Mouse (Mus musculus) liver, adult 2 months (tissue): ENCODE data around the gene Mex3d. TPM values are rescaled to one million over a fixed set of nuclear protein-coding genes. Genes with fewer than 3 reads are reported as not detected.

Experiments used
- DNase-seq: peaks from one replicate; pipeline ENCODE4 v3.0.0-alpha.2; 2011; ENCODE audit warnings: low read depth, low spot score; ENCODE audit errors: extremely low read depth
- H3K27ac ChIP-seq: fragments of 200-500 bp; replicated peaks from 2 replicates; pipeline ENCODE4 v1.5.1; 2012; ENCODE audit warnings: low read depth, mild to moderate bottlenecking, control low read depth, inconsistent platforms, low read length; ENCODE audit not compliant: insufficient read depth
- H3K27me3 ChIP-seq: fragments of 200-500 bp; 2 replicates; pipeline ENCODE4 v1.6.1; 2012; ENCODE audit warnings: mild to moderate bottlenecking, moderate library complexity, low read length, inconsistent platforms; ENCODE audit not compliant: control insufficient read depth, insufficient read depth
- H3K36me3 ChIP-seq: fragments of 200-500 bp; 2 replicates; pipeline ENCODE4 v1.6.1; 2012; ENCODE audit warnings: low read length, inconsistent platforms; ENCODE audit not compliant: control insufficient read depth, insufficient read depth
- H3K4me1 ChIP-seq: fragments of 200-500 bp; 2 replicates; pipeline ENCODE4 v1.6.1; 2011; ENCODE audit warnings: low read length; ENCODE audit not compliant: control insufficient read depth, insufficient read depth
- H3K4me3 ChIP-seq: fragments of 200-500 bp; 2 replicates; pipeline ENCODE4 v1.5.1; 2011; ENCODE audit warnings: low read depth, mild to moderate bottlenecking, control low read depth, low read length, moderate library complexity; ENCODE audit not compliant: insufficient read depth
- H3K79me2 ChIP-seq: fragments of 200-500 bp; 2 replicates; pipeline ENCODE4 v1.6.1; 2012; ENCODE audit warnings: inconsistent platforms, mild to moderate bottlenecking, low read length, moderate library complexity; ENCODE audit not compliant: control insufficient read depth, insufficient read depth
- H3K9ac ChIP-seq: fragments of 200-500 bp; 2 replicates; pipeline ENCODE4 v1.6.1; 2012; ENCODE audit warnings: low read depth, mild to moderate bottlenecking, control low read depth, inconsistent platforms, low read length
- CTCF ChIP-seq: fragments of 200-500 bp; IDR thresholded peaks from 2 replicates; pipeline ENCODE4 v1.5.1; 2011; ENCODE audit warnings: low read depth, low read length, control low read depth
- POLR2A ChIP-seq: fragments of 200-500 bp; IDR thresholded peaks from 2 replicates; pipeline ENCODE4 v1.6.1; 2011; ENCODE audit warnings: low read length, control low read depth; ENCODE audit not compliant: insufficient read depth; ENCODE audit errors: extremely low read depth
- WGBS: fragments of 180-500 bp; shearing (Covaris S2); methylation state at CpG from one replicate; pipeline ENCODE4 v1.1.7; 2018; 5-methylcytosine and 5-hydroxymethylcytosine counted together
- polyA plus RNA-seq: library from polyadenylated mRNA; depleted of rRNA; stranded (reverse); fragments of >200 nt; gene quantifications from 2 replicates; pipeline ENCODE4 v1.2.3, GENCODE M21; 2012
- total RNA-seq: library from RNA; depleted of rRNA; stranded (reverse); fragments of >200 nt; gene quantifications from 2 replicates; pipeline ENCODE4 v1.2.3, GENCODE M21; 2014

Mex3d gene
- total and polyA plus RNA-seq, 2 experiments: 1.0 to 2.1 TPM

DNA sequence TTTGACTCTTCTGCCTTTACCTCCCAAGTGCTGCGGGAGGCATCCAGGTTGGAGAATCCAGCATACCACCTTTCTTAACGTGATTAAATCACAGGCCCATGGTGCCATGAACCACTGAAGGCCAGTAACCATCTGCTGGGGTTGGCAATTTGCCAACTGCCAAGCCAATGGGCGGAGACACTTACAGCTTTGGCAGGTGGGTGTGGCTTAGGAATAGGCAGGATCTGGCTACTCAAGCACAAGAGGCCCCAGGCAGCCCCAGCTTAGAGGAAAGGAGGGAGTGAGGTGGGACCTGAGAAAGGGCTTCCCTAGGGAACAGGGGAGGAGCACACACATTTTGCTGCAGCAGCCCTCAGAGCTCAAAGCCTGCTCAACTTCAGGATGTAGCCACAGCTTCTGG, 30.9 kb upstream of the Mex3d start:
- Histone ChIP-seq H3K36me3 (peaks cover 3% of the 10 kb centered on the region; the same call in 1 of the 2 replicates), H3K79me2 (no peaks in the 10 kb centered on the region), H3K9ac (no peak overlapping the region), H3K27ac (no peak overlapping the region), H3K4me1 (no peaks in the 10 kb centered on the region), H3K4me3 (no peak overlapping the region), H3K27me3 (no peaks in the 10 kb centered on the region)
- no peak for DNase-seq
- WGBS: 58% methylated on average over 3 of the region's 3 CpGs
- no peak for TF ChIP-seq POLR2A
- no peak for TF ChIP-seq CTCF

DNA sequence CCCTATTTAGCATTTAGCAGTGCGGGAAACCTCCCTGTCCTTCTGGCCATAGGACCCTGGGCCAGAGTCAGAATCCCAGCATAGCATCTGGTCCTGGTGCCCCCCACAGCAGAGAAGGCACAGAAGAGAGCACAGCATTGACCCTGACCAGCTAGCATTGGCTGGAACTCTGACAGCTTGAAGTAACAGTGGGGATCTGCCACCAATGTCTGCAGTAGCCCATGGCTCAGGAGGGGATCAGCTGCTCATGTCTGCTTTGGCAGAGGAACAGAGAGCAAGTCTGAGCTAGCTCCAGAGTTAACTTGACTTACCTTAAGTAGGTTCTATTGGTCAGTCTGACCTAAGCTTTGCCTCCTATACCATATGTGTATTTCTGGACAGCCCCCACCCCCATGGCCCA, 30.4 kb upstream of the Mex3d start:
- Histone ChIP-seq H3K27ac (no peak overlapping the region), H3K36me3 (peaks cover 3% of the 10 kb centered on the region; the same call in 1 of the 2 replicates), H3K27me3 (no peaks in the 10 kb centered on the region), H3K4me1 (no peaks in the 10 kb centered on the region), H3K4me3 (no peak overlapping the region), H3K79me2 (no peaks in the 10 kb centered on the region), H3K9ac (no peak overlapping the region)
- DNase-seq: no peak
- TF ChIP-seq CTCF (no peak), POLR2A (no peak)
- WGBS: 94% methylated on average over 1 of the region's 1 CpGs

DNA sequence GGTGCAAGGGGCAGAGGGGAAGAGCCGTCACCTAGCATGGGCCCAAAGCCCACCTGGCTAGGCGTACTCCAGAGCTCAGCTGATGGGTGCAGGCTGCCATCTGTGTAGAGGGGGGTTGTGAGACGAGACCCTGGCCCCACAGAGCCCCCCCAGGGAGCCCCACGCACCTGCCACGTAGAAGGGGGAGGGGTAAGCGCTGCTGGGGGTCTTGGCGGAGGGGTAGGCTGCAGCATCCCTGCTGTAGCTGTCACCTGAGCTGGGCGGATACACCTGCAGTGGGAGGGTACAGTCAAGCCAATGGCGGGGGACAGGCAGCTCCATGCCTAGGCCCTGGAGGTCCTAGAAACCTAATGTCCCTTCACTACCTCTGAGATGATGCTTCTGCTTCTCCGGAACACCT, 29.9 kb upstream of the Mex3d start:
- H3K4me3 ChIP-seq: no peak overlapping the region
- DNase-seq: no peak
- H3K79me2 ChIP-seq: no peaks in the 10 kb centered on the region
- no peaks in the 10 kb centered on the region for H3K27me3 ChIP-seq
- no peaks in the 10 kb centered on the region for H3K4me1 ChIP-seq
- H3K27ac ChIP-seq: no peak overlapping the region
- WGBS: 96% methylated on average over 10 of the region's 10 CpGs
- H3K9ac ChIP-seq: no peak overlapping the region
- TF ChIP-seq POLR2A: no peak
- peaks cover 3% of the 10 kb centered on the region; the same call in 1 of the 2 replicates for H3K36me3 ChIP-seq

DNA sequence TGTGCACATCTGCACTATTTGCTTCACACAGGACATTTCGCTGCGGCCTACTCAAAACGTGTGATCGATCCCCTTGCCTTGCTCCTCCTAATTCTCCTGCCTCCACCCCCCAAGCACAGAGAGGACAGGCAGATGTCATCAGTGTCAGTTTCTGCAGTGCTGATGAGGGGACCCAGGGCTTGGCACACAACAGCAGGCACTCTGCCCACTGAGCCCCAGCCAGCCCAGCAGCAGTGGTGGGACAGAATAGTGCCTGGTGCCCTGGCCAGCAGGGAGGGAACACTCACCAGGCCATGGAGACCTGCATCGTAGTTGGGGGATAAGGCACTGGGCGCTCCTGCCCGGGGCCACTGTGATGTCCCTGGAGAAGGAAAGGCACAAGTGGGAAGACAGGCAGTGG, 28.1 kb upstream of the Mex3d start:
- Histone ChIP-seq H3K9ac (no peak overlapping the region), H3K27ac (no peak overlapping the region), H3K4me3 (no peak overlapping the region), H3K27me3 (no peaks in the 10 kb centered on the region), H3K79me2 (no peaks in the 10 kb centered on the region), H3K4me1 (no peaks in the 10 kb centered on the region), H3K36me3 (peaks cover 2% of the 10 kb centered on the region; the same call in 1 of the 2 replicates)
- 91% methylated on average over 7 of the region's 7 CpGs for WGBS
- no peak for TF ChIP-seq POLR2A
- no peak for TF ChIP-seq CTCF
- DNase-seq: no peak

DNA sequence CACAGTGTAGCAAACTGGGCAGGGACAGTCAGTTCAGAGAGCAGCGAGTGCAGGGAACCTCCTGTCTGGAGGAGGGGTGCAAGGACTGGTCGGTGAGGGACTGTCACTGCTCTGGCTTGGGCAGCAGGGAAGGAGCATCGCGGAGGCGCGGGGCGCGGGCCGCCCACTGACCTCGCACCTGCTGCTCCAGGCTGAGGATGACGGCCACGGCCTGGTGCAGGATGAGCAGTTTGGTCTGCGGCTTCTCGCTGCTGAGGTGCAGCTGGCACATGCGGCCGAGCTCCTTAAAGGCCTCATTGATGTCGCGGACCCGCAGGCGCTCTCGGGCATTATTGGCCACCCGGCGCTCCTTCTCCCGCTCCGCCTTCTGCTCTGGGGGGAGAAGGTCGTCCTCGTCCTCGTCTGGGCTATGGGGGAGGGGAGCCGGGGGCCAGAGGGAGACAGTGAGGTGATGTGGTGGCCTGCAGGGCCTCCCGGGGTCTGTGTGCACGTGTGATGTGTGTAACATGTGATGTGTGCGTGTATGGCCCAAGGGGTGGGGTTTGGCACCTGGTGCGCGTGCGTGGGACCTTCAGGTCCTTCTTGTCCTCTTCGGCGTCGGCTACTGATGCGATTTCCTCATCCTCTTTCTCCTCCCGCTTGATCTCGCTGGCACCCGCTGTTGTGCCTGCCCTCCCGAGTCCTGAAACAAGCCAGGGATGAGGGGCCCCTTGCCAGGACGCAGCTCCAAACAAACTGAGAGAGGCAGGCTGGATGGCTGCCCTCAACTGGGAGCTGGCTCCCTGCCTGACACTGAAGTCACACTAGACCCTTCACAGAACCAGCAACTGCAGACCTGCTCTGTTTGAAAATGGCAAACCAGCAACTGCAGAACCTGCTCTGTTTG, 25.4 kb upstream of the Mex3d start:
- DNase-seq: peak; percentile 68
- no peak for TF ChIP-seq POLR2A
- no peak for TF ChIP-seq CTCF
- Histone ChIP-seq H3K9ac (no peak overlapping the region), H3K27ac (no peak overlapping the region), H3K36me3 (no peaks in the 10 kb centered on the region; the same call in 1 of the 2 replicates), H3K79me2 (no peaks in the 10 kb centered on the region), H3K4me1 (no peaks in the 10 kb centered on the region), H3K4me3 (no peak overlapping the region), H3K27me3 (no peaks in the 10 kb centered on the region)
- 84% methylated on average over 44 of the region's 44 CpGs for WGBS

DNA sequence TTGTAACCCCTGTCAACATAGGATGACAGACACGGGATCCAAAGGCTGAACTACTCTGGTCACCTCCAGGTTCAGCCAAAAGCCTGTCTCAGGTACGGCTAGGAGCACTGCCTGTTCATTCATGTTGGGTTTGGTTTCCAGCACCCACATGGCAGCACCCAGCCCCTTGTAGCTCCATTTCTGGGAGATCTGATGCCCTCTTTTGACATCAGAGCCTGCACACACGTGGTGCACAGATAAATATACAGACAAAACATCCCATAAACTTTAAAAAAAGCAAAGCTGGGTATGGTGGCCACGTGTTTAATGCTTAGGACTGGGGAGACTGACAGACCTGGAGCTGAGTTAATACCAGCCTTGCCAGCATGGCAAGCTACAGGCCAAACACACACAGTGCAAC, 20.5 kb upstream of the Mex3d start:
- Histone ChIP-seq H3K36me3 (peaks cover 5% of the 10 kb centered on the region; the same call in 1 of the 2 replicates), H3K4me3 (no peak overlapping the region), H3K27me3 (no peaks in the 10 kb centered on the region), H3K4me1 (peaks cover 17% of the 10 kb centered on the region), H3K9ac (no peak overlapping the region), H3K79me2 (peaks cover 6% of the 10 kb centered on the region; the same call in 1 of the 2 replicates), H3K27ac (no peak overlapping the region)
- no peak for DNase-seq
- WGBS: 43% methylated on average over 4 of the region's 4 CpGs
- TF ChIP-seq CTCF (no peak), POLR2A (no peak)
